Mouse (Mus musculus) layer of hippocampus, adult 18-20 months (tissue): ENCODE measurements at regions not wholly inside any gene's neighbourhood (a gene's known extent, or its start where the extent isn't known, plus 50 kb on each side); places are given as distances from the start of the nearest gene placed in this dataset.

Experiments
- DNase-seq, 2 experiments: peaks; one replicate each; pipeline ENCODE4 v3.0.0; 2022; ENCODE audit warnings: low spot score in 2 of 2

DNA sequence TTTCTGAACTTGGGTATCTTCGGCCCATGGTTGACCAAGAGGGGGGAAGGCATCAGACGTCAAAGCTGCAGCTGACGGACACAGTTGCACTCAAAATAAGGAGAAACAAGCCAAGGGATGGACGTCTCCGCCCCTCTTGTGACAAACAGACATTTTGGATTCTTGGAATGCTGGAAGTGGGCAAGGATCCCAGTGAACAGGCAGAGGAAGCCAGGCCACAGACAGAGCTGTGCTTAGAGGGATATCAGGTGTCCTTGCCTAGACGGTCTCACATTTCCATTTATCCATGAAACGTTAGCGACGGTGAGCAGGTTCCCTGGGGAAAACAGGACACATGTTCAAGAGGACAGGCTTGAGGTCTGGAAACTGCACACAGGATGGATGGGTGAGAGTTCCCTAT is 191.2 kb downstream of the Hs3st3b1 start:
- no peak for DNase-seq

DNA sequence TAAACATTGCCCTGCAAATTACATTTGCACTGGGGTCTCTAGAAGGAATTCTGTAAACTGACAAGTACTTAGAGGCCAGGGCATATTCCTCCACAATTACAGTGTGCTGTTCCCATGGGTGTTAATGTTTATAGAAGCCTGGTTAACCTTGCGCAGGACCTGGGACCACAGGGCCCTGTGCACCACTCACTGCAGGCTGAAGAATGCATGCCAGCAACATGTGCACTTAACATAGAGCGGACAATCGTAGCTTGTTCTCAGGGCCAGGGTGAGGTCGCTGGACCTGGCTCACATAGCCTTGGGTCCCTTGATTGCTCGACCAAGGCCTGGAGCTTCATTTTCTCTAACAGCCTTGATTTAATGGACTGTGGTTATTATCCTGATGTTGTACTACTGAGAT is 168.8 kb downstream of the Hs3st3b1 start:
- no peak for DNase-seq

DNA sequence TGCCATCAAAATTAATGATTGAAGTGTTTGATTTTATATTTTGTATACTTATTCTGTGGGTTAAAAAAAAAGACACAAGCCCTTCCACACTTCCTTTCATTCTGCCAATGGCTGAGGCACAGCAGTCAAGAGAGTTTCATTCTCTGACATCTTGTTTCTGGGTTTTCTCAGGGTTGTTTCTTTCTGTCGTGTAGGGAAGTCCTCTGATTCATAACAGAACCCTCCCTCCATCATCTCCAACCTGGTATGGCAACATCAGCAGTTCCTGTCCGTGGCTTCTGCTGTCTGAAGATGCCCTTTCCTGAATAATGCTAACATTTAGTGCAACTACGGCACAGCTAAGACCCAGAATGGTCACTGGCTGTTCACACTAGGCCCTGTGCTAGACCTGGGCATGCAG is 167.3 kb downstream of the Hs3st3b1 start:
- DNase-seq = no peak

DNA sequence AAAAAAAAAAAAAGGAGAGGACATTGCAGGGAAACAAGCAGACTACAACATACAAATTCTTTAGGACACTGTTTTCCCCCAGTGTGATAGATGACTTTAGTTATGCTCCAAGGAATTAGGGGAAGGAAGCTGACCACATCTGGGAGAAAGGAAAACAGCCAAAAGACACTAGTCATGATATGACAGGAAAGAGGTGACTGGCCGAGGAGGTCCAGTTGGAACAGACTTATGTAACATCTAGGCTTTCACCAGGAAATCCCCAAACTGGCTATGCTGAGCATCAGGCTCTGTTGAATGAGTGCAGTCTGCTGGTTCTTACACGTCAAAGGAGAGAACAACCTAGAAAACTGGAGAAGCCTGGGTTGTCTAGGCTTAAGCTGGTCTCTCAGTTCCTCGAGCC is 163.8 kb downstream of the Hs3st3b1 start:
- DNase-seq = no peak

DNA sequence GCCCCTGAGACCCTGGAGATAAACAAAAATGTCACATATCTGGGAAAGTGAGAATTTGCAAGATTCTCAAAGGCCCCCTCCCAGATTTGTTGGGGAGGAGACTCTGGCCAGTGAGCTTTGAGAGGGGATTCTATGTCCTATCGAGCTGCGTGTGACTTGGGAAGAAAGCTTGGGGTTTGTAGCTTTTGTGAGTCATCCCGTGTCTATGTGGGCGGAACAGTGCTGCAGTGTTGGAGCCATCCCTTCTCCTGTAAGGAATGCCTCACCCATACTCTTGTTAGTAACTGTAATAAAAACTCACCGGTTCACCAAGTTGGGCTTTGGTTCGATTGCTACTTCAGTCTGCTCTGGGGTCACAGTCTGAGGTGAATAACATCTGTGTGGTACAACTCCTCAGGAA is 160.5 kb downstream of the Hs3st3b1 start:
- DNase-seq = peak; percentile 4

DNA sequence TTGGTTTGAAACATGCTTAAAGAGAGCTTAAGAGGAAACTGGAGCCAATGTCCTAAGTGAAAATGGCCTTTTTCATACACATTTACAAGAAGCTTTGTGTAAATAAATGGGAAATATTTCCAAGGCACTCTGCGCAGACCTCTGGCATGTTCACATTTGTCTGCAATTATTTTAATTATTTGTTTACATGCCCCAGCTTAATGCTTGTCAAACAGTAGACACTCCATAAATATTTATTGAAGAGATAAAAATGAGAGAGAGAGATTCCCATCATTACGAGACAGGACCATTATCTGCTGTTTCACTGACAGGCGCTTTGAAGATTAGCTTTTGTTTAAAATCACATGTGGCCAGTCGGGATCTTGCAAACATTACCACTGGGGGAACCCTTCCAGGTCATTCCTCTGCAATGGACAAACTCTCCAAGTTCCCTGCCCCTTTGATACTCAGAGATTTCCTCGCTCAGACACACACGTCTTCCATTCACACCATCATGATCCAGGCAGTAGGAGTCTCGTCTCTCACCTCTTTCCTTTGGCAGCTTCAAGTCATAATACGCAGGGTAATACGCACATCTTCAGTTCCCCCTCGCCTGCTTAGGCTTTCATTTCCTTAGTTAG is 154.3 kb downstream of the Hs3st3b1 start:
- no peak for DNase-seq

DNA sequence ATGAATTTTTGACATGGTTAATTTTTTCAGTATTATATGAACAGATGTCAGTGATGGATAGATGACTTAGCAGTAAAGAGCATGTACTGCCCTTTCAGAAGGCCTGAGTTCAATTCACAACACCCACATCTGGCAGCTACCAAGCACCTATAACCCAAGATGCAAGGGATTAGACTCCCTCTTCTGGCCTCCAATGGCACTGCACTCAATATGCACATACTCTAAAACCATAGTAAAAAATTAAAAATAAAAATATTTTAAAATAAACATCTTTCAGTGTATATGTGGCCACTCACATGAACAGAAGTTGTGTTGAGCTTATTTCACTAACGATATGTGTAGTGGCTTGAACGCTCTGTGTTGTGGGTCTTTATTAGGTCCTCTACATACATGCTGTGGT is 152.4 kb downstream of the Hs3st3b1 start:
- DNase-seq = no peak

DNA sequence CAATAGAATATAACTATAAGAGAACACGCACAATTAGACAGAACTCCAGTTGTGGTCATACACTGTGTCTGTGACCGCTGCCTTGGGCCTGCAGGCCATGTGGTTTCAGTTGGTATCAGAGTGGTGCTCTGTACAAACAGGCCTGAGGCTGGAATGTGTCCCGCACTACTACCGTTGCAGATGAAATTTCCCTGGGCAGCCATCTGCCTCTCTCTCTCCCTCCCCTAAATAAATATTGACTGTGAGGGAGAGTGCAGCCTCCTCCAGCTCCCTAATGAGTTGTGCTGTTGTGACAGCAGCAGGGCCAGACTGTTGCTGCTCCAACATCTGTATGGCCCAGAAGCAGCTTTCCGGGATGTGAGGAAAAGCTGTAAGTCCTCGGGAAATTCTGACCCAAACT is 146.7 kb downstream of the Hs3st3b1 start:
- no peak for DNase-seq

DNA sequence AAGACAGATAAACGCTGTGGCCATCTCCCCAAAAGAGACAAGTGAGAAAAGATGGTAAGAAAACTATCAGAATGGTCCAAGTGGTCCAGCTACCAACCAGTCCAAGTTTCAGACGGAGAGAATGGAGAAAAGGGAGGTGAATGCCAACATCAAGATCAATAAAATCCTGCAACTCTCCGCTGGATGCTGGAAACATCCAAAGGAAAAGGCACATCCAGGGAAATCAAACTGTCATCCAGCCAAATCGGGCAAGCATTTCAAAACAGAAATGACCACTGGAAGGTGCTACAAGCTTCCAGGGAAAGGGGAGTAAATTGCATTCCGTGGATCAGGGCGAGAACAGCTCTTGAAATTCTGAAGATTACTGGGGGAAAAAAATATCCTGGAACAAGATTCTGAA is 142.7 kb downstream of the Hs3st3b1 start:
- DNase-seq = no peak

DNA sequence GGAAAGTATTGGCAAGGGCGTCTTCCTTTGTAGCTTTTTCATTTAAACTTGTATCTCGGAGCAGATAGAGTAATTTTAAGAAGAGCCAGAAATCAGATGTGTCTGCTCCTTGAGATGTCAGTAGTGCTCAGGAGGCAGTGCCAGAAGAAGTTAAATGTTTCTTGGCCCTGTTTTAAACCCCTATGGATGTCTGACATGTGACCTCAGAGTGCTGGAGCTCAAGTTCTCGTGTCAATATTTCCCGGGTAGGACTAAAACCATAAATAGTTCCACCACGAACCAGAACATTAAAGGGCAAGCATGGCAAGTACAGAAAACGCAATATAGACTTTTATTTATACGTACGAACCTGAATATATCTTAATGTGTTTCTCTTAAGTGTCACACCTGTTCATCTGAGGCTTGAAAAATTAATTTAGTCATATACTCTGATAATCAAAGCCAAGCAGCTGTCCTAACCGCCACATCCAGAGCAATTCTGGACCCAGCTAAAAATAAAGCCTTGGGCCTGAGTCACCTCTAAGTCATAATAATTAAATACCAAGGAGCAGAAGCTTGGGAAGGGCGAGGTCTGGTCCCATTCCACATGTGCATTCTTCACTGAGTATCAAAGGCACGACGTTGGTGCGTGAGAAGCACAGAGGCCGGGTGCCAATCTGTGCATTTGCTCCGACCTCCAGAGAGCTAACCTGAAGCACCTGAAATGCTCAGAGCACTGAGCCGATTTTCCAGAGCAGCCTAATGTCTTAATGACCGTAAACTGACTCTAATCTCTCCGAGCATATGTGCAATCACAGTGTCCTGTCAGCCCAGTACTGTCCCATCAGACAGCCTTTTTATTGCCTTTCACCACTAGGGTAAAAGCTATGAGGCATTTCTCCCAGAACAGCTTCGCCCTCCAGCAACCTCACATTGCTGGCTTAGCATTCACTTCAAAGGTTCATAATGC is 139.8 kb downstream of the Hs3st3b1 start:
- DNase-seq = no peak

DNA sequence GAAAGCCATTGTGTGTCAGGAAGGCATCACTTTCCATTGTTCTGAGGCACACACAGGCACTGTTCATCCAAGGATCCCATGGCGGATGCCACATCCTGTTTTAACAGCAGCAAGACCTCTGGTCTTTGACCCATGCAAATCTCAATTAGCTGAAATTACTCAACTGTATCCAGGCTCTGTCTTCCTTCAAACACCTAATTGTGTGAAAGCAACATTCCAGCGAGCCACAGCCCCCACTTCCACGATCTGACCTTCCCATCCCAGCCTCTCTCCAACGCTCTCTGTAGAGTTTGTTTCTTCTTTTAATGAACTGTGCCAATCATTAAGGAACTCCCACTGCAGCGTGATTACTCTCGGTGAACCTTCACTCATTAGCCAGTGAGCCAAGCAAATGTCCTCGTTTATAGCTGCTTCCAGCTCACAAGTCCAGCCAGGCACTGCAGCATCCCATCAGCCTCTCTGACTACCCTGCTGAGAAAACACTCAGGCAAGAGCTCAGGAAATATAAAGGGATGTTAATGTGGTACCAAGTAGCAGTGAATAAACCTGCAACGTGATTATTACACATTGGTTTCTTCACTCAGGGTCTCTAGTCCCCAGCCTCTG is 136.7 kb downstream of the Hs3st3b1 start:
- DNase-seq = no peak

DNA sequence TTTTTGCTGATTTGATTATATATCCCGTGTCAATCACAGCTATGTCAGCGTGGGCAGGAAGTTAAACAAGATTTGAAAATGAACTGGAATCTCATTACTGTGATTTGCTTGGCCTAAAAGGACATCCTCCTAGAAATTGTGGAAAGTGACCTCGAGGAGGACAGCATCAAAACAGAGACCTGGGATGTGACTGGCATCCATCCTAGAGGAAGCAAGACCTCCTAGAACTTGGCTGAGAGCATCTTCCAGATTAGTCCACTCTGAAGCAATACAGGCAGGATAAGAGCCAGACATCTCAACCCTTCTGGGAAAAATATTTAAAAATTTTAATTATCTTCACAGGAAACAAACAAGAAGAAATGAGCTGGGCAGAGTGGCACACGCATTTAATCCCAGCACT is 136.1 kb downstream of the Hs3st3b1 start:
- DNase-seq = no peak

DNA sequence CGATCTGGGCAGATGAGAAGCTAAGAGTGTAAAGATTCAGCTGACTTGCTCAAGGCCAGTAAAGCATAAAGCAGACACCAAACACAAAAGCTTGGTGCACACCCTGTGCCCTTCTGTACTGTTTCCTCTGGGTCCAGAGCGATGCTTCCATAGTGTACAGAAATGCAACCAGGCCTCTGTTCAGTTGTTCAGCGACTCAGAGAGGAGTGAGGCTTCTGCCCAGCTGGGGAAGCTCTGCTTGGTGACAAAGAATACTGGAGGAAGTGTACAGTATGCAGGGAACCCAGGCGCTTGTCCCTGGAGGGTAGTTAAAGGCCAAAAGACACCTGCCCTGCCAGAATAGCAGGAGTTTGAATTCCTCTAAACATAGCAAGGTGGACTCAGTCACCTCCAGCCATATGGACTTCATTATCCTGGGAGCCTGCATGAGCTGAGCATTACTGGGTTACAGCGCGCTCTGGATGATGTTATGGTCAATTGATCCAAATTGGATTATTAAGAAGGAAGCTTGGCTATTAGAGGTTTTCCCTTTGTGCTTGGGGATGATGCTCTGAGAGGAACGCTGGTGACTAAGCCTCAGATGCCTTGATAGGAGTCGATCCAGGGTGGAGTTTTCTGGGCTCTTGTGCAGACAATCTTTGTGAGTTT is 132.5 kb downstream of the Hs3st3b1 start:
- DNase-seq = no peak

DNA sequence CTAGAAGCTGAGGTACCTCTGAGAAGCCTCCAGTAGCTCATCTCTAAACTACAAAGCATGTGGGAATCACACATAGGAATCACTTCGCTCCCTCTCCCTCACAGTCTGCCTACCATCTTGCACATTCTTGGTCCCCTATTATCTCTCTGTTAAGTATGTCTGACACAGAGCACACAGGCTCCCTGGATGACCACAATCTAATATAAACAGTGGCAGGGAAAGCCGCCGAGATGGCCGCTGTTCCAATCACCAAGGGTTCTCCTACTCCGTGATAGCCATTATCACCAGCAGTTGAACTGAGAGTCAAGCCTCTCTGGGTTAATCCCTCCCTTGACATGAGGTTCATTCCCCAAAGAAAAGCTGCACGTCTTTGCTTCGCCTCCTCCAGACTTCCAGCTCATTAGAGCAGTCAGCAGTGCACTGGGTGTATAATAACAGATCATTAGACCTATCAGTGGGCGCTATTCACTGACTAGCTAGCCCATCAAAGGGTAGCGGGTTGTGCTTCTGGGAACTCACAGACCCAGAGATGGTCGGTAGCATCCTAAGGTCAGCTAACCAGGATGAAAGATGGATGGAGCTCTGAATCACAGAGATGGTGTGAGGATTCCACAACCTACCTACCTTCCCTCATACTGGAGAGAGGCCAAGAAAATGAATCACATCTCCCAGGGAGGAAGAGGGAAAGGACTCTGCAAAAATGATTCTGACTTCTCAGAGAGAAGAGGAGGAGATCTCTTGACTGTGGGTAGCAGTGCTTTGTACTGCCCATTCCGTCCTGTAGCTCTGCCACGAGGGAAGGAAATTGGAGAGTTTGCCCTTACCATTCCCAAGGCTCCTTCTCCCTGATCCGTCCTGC is 130.9 kb downstream of the Hs3st3b1 start:
- no peak for DNase-seq

DNA sequence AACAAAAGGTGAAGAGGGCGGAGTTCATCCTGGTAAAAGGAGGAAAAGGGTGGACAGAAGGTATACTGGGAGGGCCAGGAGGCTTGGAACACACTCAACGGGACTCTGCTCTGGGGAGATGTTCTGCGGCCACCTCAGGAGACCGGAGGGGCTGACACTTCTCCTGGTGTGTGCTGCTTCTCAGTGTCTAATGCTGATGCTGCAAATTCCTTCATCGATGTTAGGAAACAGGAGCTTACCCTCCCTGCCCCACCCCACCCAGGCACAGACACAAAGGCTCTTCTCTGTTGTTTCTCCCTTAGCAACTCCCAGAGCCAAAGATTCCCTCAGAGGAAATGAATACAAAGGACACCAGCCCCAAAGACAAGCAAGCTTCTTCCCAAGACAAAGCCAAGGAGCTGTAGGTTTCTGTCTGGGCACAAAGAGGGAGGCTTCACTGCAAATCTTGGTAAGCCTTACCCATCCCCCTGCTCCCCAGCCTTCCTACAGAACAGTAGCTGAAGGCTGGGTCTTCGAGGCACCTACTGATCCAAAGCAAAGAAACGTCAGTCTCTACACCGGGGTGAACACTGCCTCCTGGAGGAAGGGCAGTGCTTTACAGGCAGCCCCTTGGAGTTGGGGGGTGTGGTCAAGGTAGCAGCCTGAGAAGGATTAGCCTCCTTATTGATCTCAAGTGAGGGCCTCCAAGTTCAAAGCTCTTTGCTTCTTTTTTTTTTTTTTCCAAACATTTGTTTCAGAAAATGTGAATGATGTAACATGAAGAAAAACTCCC is 128.2 kb downstream of the Hs3st3b1 start:
- DNase-seq = no peak

DNA sequence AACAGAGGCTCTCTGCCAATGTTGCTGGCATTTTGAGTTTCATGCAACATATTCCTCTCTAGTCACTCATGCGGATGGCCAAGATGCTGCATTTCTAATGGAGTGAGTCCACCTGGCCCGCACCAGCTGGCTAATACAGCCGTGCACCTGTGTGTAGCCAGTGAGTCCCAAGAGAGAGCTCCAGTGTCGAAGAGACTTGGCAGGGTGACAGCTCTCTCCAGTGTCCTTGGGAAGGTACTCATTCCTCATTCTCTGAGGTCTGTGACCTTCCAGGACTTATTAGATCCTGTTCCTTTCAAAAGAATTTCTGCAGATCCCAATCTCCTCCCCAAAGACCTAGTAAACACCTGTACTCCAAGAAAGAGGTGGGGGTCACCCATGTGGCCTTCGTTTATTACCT is 109.9 kb downstream of the Hs3st3b1 start:
- DNase-seq = no peak

DNA sequence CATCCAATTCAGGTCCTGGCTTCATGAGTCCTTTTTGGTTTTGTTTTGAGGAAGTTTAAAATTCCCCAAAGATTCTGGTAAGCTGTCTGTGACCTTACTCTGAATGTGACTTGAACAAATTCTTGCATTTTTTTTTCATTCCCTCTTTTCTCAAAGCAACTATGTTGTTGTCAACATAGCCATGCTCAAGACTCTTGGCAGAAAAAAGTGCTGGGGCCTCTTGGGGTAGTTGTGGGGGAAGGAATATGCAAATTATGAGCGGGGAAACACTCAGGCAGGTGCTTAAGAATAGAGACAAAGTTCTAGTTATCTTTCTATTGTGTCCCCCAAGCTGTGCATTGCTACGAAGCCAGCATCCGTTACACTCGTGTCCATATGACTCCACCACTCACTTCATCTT is 99.2 kb downstream of the Hs3st3b1 start:
- DNase-seq = no peak

DNA sequence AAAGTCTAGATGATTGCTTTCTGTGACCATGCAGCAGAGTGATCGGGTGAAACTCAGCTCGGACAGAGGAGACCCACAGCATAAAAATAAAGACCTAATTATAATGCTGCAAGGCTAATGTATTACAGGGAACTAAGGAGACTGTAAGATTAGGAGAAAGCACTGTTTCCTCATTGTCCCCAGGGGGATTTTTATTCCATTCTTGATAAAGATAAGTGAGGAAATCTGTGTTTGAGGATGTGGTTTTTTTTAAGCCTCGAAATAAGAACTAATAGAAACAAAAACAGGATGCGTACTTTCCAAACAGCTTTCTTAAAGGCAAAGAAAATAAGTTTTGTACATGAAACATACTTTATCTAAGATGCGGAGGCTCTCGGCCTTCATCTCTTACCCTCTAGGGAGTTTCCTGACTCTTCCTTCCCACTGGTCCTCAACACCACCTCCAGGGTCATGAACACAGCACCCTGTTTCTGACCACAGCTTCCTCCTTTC is 94.8 kb downstream of the Hs3st3b1 start:
- no peak for DNase-seq

DNA sequence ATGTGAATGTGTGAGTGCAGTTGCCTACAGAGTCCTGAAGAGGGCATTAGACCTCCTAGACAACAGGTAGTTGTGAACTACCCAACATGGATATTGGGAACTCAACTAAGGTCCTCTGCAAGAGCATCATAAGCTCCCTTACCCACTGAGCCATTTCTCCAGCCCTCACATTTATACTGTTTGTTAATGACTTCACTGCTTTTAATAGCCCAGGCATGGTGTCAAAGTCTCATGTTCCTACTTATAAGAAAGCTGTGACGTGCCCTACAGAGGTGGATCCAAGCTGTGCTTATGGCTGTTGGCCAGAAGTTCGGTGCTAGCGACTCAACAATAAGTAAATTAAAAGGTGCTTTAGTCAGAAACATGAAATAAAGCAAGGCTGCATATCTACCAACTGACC is 88.6 kb downstream of the Hs3st3b1 start:
- DNase-seq = no peak

DNA sequence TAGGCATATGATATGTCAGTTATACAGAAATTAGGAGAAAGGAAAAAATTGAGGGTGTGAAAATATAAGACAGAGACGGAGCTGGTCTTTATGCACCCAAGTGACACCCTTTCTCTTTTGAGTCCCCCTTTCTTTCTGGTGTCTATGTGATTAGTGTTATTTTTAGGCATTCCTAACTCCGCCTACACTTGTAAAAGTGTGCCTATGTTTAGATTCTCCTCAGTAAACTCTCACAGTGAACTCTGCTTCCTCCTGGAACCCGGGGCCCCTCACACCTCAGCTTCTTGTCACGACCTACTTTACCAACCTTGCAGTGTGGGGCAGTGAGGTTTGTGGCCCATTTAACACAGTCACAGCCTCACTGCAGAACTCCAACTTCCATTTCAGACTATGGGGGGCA is 88.0 kb downstream of the Hs3st3b1 start:
- no peak for DNase-seq
